Mouse (Mus musculus) liver, embryonic 14.5 days (tissue): ENCODE data around the gene Klhl12. TPM values are rescaled to one million over a fixed set of nuclear protein-coding genes. Genes with fewer than 3 reads are reported as not detected.
A peak's percentile ranks its signal among the peaks of the same experiment; 100 is the strongest.

Experiments used
- ATAC-seq: fragments of 200-750 bp; cut with Nextera tagmentation; 2 replicates; pipeline ENCODE4 v1.8.0; 2017; ENCODE audit warnings: moderate number of reproducible peaks, mild to moderate bottlenecking, moderate library complexity; ENCODE audit not compliant: insufficient read depth
- DNase-seq, 3 experiments: peaks; one replicate each; pipeline ENCODE4 v3.0.0-alpha.2; 2012 to 2013; ENCODE audit warnings: low read depth in 3 of 3, low spot score in 3 of 3
- H3K27ac ChIP-seq: fragments of 300-500 bp; sonication (generic); 2 replicates; pipeline ENCODE4 v1.5.1; 2014; ENCODE audit warnings: moderate library complexity, mild to moderate bottlenecking, control low read depth, inconsistent platforms
- H3K27me3 ChIP-seq: fragments of 300-500 bp; sonication (generic); 2 replicates; pipeline ENCODE4 v1.6.1; 2014; ENCODE audit warnings: mild to moderate bottlenecking, low read length, moderate library complexity; ENCODE audit not compliant: control insufficient read depth, insufficient read depth
- H3K36me3 ChIP-seq: fragments of 300-500 bp; sonication (generic); replicated peaks from 2 replicates; pipeline ENCODE4 v1.6.1; 2014; ENCODE audit warnings: low read depth; ENCODE audit not compliant: control insufficient read depth, insufficient read depth
- H3K4me1 ChIP-seq, 2 experiments: fragments of 200-500 bp in 1 of 2; fragments of 300-500 bp in 1 of 2; sonication (generic) in 1 of 2; replicated peaks; 2 replicates each; pipeline ENCODE4 v1.6.1; 2012 to 2014; ENCODE audit warnings: antibody characterized with exemption in 1 of 2, inconsistent platforms in 1 of 2, low read length in 1 of 2; ENCODE audit not compliant: control insufficient read depth in 2 of 2, insufficient read depth in 2 of 2
- H3K4me2 ChIP-seq: fragments of 300-500 bp; sonication (generic); 2 replicates; pipeline ENCODE4 v1.6.1; 2014; ENCODE audit warnings: low read depth, mild to moderate bottlenecking, control low read depth, moderate library complexity
- H3K4me3 ChIP-seq, 2 experiments: fragments of 200-500 bp in 1 of 2; fragments of 300-500 bp in 1 of 2; sonication (generic) in 1 of 2; 2 replicates each; pipeline ENCODE4 v1.5.1; 2012 to 2014; ENCODE audit warnings: low read depth in 2 of 2, low read length in 2 of 2, mild to moderate bottlenecking in 2 of 2, control low read depth in 1 of 2, inconsistent platforms in 1 of 2, moderate library complexity in 1 of 2; ENCODE audit not compliant: insufficient read depth in 1 of 2
- H3K9ac ChIP-seq: fragments of 300-500 bp; sonication (generic); replicated peaks from 2 replicates; pipeline ENCODE4 v1.6.1; 2014; ENCODE audit warnings: mild to moderate bottlenecking, control low read depth, moderate library complexity
- H3K9me3 ChIP-seq: fragments of 300-500 bp; sonication (generic); 2 replicates; pipeline ENCODE4 v1.6.1; 2016; ENCODE audit warnings: low read length, mixed read lengths; ENCODE audit not compliant: control insufficient read depth
- CTCF ChIP-seq: IDR thresholded peaks from 2 replicates; pipeline ENCODE4 v1.5.1; 2016; ENCODE audit warnings: antibody characterized with exemption, low read depth, control low read depth
- EP300 ChIP-seq: IDR thresholded peaks from 2 replicates; pipeline ENCODE4 v1.6.1; 2016; ENCODE audit warnings: antibody characterized with exemption, low read depth
- WGBS: fragments of 180-500 bp; shearing (Covaris S2); extraction: QIAGEN DNeasy Blood & Tissue Kit; methylation state at CpG from one replicate; pipeline ENCODE4 v1.1.7; 2014; ENCODE audit not compliant: insufficient replicate concordance; 5-methylcytosine and 5-hydroxymethylcytosine counted together
- polyA plus RNA-seq, 2 experiments: library from polyadenylated mRNA; depleted of rRNA in 1 of 2; stranded (reverse) in 1 of 2; unstranded in 1 of 2; fragments of >200 nt; fragmentation: Nextera tagmentation in 1 of 2; extraction: Ambion mirVana in 1 of 2; gene quantifications; 2 replicates each; pipeline versions ENCODE4 v1.2.1 to v1.2.3; 2012 to 2014

Klhl12 gene
- polyA plus RNA-seq, 2 experiments = 17.9 to 28.0 TPM

- H3K27me3 ChIP-seq = no peaks in the 10 kb centered on the region
- H3K9me3 ChIP-seq = no peaks in the 10 kb centered on the region
- peaks cover 33 to 34% of the 10 kb centered on the region in 2 experiments for H3K4me1 ChIP-seq
- TF ChIP-seq CTCF = no peak
- no peak for TF ChIP-seq EP300
- 80% methylated on average over 7 of the region's 7 CpGs for WGBS
- no peak overlapping the region for H3K4me3 ChIP-seq
- no peak overlapping the region for H3K9ac ChIP-seq
- H3K4me2 ChIP-seq = peak overlapping the region; percentile 80
- DNase-seq (no peak), ATAC-seq (no peak)
- H3K36me3 ChIP-seq = peaks cover 42% of the 10 kb centered on the region
- peak overlapping the region; percentile 29; the same call in 1 of the 2 replicates for H3K27ac ChIP-seq
Measured at GRCm38 (mm10) chr1:134458139-134458727, 2.9 kb downstream of the Klhl12 start.

GRCm38 (mm10) chr1:134460294-134461284 is 5.3 kb downstream of the Klhl12 start:
- peak overlapping the region; percentile 60 for H3K9ac ChIP-seq
- H3K4me3 ChIP-seq = peak overlapping the region; percentile 15 to 28; a peak in 2 of 4 replicates

GRCm38 (mm10) chr1:134484623-134485022 is 29.3 kb downstream of the Klhl12 start:
- H3K27me3 ChIP-seq = no peaks in the 10 kb centered on the region
- no peak for TF ChIP-seq CTCF
- TF ChIP-seq EP300 = peak; percentile 59; the same call in 1 of the 2 replicates
- peaks cover 0 to 7% of the 10 kb centered on the region in 2 experiments; a peak in 2 of 4 replicates for H3K4me1 ChIP-seq
- no peak overlapping the region for H3K4me3 ChIP-seq
- no peak overlapping the region for H3K9ac ChIP-seq
- no peaks in the 10 kb centered on the region for H3K9me3 ChIP-seq
- H3K4me2 ChIP-seq = no peak overlapping the region
- WGBS = 16% methylated on average over 2 of the region's 2 CpGs
- peak in 1 of 3 experiments; percentile 24 for DNase-seq
- no peak overlapping the region for H3K27ac ChIP-seq
- peak; percentile 84 for ATAC-seq
- H3K36me3 ChIP-seq = peaks cover 71% of the 10 kb centered on the region

More at GRCm38 (mm10) chr1:134460294-134461284, 5.3 kb downstream of the Klhl12 start:
- H3K27ac ChIP-seq = peak overlapping the region; percentile 68
- peak; percentile 90 for TF ChIP-seq EP300
- TF ChIP-seq CTCF = no peak
- H3K4me1 ChIP-seq = peaks cover 33 to 35% of the 10 kb centered on the region in 2 experiments
- no peaks in the 10 kb centered on the region for H3K9me3 ChIP-seq
- peak overlapping the region; percentile 60 for H3K4me2 ChIP-seq
- WGBS = 12% methylated on average over 1 of the region's 1 CpGs
- peak; percentile 73 to 85 (median 79) for DNase-seq
- peak; percentile 97 for ATAC-seq
- H3K27me3 ChIP-seq = no peaks in the 10 kb centered on the region
- peaks cover 62% of the 10 kb centered on the region for H3K36me3 ChIP-seq

- 53% methylated on average over 6 of the region's 6 CpGs for WGBS
- Histone ChIP-seq H3K9ac (no peak overlapping the region), H3K4me2 (no peak overlapping the region), H3K9me3 (no peaks in the 10 kb centered on the region), H3K27me3 (no peaks in the 10 kb centered on the region), H3K36me3 (peaks cover 45% of the 10 kb centered on the region), H3K27ac (peak overlapping the region; percentile 37), H3K4me3 (no peak overlapping the region), H3K4me1 (peaks cover 6 to 20% of the 10 kb centered on the region in 2 experiments; a peak in 2 of 4 replicates)
- peak in 2 of 3 experiments; percentile 47 to 51 for DNase-seq
- no peak for ATAC-seq
- TF ChIP-seq EP300 = peak; percentile 40
- TF ChIP-seq CTCF = no peak
Measured at GRCm38 (mm10) chr1:134490903-134491801, 35.8 kb downstream of the Klhl12 start.
